Mouse (Mus musculus) hindbrain, embryonic 12.5 days (tissue): ENCODE measurements around the gene Sh3bp2. TPM values are rescaled to one million over a fixed set of nuclear protein-coding genes. Genes with fewer than 3 reads are reported as not detected.
A peak's percentile ranks its signal among the peaks of the same experiment; 100 is the strongest.
"Not testable (repeated sequence)": the region's sequence is repeated elsewhere in the genome, so short reads cannot be mapped to it uniquely, and the experiment has no call there.

Experiments used
- ATAC-seq: fragments of 200-750 bp; cut with Nextera tagmentation; 2 replicates; pipeline ENCODE4 v1.8.0; 2017; ENCODE audit warnings: moderate TSS enrichment; ENCODE audit not compliant: low FRiP score
- H3K27ac ChIP-seq: fragments of 300-500 bp; sonication (generic); 2 replicates; pipeline ENCODE4 v1.5.1; 2016; ENCODE audit warnings: mild to moderate bottlenecking
- H3K27me3 ChIP-seq: fragments of 300-500 bp; sonication (generic); 2 replicates; pipeline ENCODE4 v1.6.1; 2016; ENCODE audit warnings: mild to moderate bottlenecking
- H3K36me3 ChIP-seq: fragments of 300-500 bp; sonication (generic); 2 replicates; pipeline ENCODE4 v1.6.1; 2016; ENCODE audit warnings: mild to moderate bottlenecking
- H3K4me1 ChIP-seq: fragments of 300-500 bp; sonication (generic); 2 replicates; pipeline ENCODE4 v1.6.1; 2016
- H3K4me2 ChIP-seq: fragments of 300-500 bp; sonication (generic); replicated peaks from 2 replicates; pipeline ENCODE4 v1.6.1; 2016; ENCODE audit warnings: mild to moderate bottlenecking
- H3K4me3 ChIP-seq: fragments of 300-500 bp; sonication (generic); 2 replicates; pipeline ENCODE4 v1.5.1; 2016; ENCODE audit warnings: mild to moderate bottlenecking
- H3K9ac ChIP-seq: fragments of 300-500 bp; sonication (generic); 2 replicates; pipeline ENCODE4 v1.6.1; 2016; ENCODE audit warnings: mild to moderate bottlenecking, moderate library complexity
- H3K9me3 ChIP-seq: fragments of 300-500 bp; sonication (generic); replicated peaks from 2 replicates; pipeline ENCODE4 v1.6.1; 2016; ENCODE audit warnings: mild to moderate bottlenecking
- WGBS: fragments of 180-500 bp; shearing (Covaris S2); methylation state at CpG from one replicate; pipeline ENCODE4 v1.1.7; 2016; 5-methylcytosine and 5-hydroxymethylcytosine counted together
- polyA plus RNA-seq: library from polyadenylated mRNA; unstranded; fragments of >200 nt; fragmentation: Nextera tagmentation; extraction: Ambion mirVana; gene quantifications from 2 replicates; pipeline ENCODE4 v1.2.1, GENCODE M21; 2016

Gene Sh3bp2
- polyA plus RNA-seq, 1 experiment from 2014 or later, result 17.5 TPM

DNA sequence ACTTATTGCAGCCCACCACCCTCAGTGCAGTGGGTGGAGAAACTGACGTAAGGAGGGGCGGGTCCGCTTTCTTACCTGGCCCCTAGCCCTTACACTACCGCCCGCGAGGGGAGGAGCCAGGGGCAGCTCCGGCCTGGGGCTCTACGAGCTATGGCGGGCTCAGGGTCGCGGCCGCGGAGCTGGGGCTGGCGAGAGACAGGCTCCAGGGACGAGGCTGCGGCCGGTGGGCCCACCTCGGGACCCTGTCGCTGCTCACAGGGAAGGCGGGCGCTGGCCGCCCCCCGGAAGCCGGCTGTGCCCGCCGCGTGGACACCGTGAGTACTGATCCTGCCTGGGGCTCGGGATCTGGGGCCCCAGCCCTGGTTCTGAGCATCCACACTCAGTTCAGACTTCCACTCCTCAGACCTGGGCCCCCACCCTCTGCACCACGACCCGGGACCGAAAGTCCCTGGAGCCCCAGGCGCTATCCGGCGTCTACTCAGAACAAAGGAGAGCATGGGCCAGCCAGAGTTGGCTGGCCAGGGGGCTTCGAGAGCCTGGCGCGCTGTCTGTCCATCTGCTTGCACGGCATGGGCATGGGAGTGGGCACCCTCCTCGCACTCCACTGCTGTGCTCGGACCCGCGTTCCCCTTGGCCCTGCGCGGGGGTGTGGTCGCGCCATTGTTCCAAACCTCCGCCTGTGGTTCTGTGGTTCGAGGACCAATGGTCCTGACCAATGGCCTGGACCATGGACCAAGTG lies 24.0 kb downstream of the Sh3bp2 start:
- Histone ChIP-seq H3K36me3 (peaks cover 29% of the 10 kb centered on the region), H3K27me3 (no peaks in the 10 kb centered on the region), H3K4me3 (peak overlapping the region; percentile 79), H3K4me1 (peaks cover 16% of the 10 kb centered on the region), H3K9ac (peak overlapping the region; percentile 92), H3K9me3 (no peaks in the 10 kb centered on the region), H3K27ac (peak overlapping the region; percentile 76), H3K4me2 (peak overlapping the region; percentile 75)
- WGBS, result under 1% methylated on average over 49 of the region's 49 CpGs
- ATAC-seq, result peak; percentile 84

DNA sequence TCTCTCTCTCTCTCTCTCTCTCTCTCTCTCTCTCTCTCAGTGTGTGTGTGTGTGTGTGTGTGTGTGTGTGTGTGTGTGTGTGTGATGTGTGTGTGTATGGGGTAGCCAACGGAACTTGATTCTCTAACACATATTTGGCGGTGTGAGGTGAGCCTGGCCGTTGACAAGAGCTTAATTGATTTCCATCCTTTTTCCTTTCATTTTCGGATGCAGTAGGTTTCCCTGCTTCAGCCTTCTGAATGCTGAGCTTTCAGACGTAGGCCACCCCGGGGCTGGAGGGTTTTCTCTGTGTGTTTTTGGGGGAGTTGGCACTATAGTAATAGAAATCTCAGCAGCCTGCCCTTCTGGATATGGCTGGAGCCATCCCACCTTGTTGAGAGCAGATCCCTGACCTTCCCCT lies 24.6 kb downstream of the Sh3bp2 start:
- WGBS, result 14% methylated on average over 6 of the region's 6 CpGs
- Histone ChIP-seq H3K27me3 (no peaks in the 10 kb centered on the region), H3K27ac (peak overlapping the region; percentile 76), H3K9me3 (no peaks in the 10 kb centered on the region), H3K4me2 (peak overlapping the region; percentile 75), H3K4me3 (peak overlapping the region; percentile 79), H3K9ac (peak overlapping the region; percentile 92), H3K4me1 (peaks cover 16% of the 10 kb centered on the region), H3K36me3 (peaks cover 34% of the 10 kb centered on the region)
- peak; percentile 29; the same call in 1 of the 2 replicates for ATAC-seq

DNA sequence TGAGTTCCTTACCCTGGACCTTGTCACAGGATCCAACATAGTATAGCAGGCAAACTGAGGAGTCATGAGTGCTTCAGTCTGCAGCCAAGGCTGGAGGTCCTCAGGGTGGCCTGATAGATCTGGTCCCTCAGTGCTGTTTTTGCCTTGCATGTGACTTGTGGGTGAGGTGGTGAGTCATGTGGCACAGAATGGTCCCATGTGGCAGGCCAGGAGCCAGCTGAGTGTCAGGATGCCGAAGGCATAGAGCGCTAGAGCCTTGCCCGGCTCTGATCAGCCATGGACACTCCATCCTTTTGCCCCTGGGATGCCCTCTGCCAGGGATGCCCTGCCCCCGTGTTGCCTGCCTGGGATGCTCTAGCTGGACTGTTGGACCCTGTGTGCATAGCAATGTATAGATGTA lies 26.2 kb downstream of the Sh3bp2 start:
- Histone ChIP-seq H3K36me3 (peaks cover 50% of the 10 kb centered on the region), H3K27me3 (no peaks in the 10 kb centered on the region), H3K4me2 (peak overlapping the region; percentile 75; the same call in 1 of the 2 replicates), H3K9ac (no peak overlapping the region), H3K4me3 (no peak overlapping the region), H3K27ac (no peak overlapping the region), H3K4me1 (peaks cover 16% of the 10 kb centered on the region), H3K9me3 (no peaks in the 10 kb centered on the region)
- ATAC-seq, result no peak
- 91% methylated on average over 4 of the region's 4 CpGs for WGBS

- Histone ChIP-seq H3K36me3 (peaks cover 55% of the 10 kb centered on the region), H3K4me1 (no peaks in the 10 kb centered on the region), H3K27me3 (no peaks in the 10 kb centered on the region), H3K27ac (no peak overlapping the region), H3K4me2 (no peak overlapping the region), H3K4me3 (no peak overlapping the region), H3K9ac (no peak overlapping the region), H3K9me3 (no peaks in the 10 kb centered on the region)
- no peak for ATAC-seq
- WGBS, result 95% methylated on average over 1 of the region's 1 CpGs
These were observed 38.2 kb downstream of the Sh3bp2 start for GRCm38 (mm10) chr5:34563854-34564253.

DNA sequence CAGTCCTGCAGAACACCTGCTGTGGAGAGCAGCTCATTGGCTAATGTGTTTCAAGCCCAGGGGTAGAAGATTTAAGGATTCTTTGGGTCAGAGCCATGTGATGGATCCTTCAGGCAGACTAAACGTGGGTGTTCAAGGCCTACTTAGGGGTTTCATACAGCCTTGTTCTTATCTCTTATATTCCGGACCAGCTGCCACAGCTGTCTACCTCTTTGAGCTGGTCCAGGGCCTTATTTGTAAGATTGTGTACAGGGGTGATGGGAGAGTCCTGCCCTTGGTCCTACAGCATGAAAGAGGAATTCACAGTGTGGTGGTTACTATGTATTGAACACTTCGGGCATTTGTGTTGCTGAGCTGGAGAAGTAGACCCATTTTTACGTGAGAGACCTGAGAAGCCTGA lies 38.7 kb downstream of the Sh3bp2 start:
- Histone ChIP-seq H3K27ac (no peak overlapping the region), H3K9ac (no peak overlapping the region), H3K27me3 (no peaks in the 10 kb centered on the region), H3K4me1 (no peaks in the 10 kb centered on the region), H3K4me3 (no peak overlapping the region), H3K36me3 (peaks cover 51% of the 10 kb centered on the region), H3K9me3 (no peaks in the 10 kb centered on the region), H3K4me2 (no peak overlapping the region)
- WGBS, result 87% methylated on average over 4 of the region's 4 CpGs
- no peak for ATAC-seq

DNA sequence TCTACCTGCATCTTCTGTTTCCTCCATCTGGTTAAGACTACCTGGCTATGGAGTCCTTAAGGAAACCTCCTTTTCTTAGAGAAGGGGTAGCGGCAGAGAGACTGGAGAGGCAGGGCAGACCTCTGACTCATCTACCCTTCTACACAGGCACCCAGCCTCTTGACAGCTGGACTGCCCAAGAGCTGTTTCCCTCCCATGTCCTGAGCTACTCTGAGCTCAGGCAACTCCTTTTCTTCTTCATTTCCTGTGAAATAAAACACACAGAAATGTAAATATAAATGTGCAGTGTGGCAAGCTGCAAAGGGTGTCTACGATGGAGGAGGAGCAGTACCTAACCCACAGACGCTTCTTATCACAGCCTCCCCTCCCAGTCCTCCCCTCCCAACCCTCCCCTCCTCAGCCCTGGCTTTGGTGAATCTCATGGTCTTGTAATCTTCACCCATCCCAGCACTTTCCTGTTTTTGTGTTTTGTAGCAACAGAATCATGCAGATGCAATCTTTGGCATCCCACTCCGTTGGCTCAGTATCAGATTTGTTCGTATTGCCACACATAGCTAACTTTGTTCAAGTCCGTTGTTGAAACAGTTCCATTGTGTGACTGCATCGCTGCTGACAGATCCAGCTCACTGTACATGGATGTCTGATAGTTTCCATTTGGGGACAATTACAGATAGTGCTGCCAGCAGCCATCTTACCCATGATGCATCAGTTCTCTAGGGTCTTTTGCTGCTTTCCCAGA lies 40.1 kb downstream of the Sh3bp2 start:
- ATAC-seq, result no peak
- peaks cover 37% of the 10 kb centered on the region for H3K36me3 ChIP-seq
- H3K9me3 ChIP-seq, result no peaks in the 10 kb centered on the region
- no peak overlapping the region for H3K4me2 ChIP-seq
- WGBS, result 85% methylated on average over 7 of the region's 7 CpGs
- H3K27ac ChIP-seq, result no peak overlapping the region
- H3K9ac ChIP-seq, result no peak overlapping the region
- no peaks in the 10 kb centered on the region for H3K4me1 ChIP-seq
- no peaks in the 10 kb centered on the region for H3K27me3 ChIP-seq
- H3K4me3 ChIP-seq, result no peak overlapping the region

GRCm38 (mm10) chr5:34571551-34571950 lies 45.9 kb downstream of the Sh3bp2 start:
- Histone ChIP-seq H3K9me3 (no peaks in the 10 kb centered on the region), H3K4me1 (peaks cover 16% of the 10 kb centered on the region), H3K4me2 (no peak overlapping the region), H3K36me3 (no peaks in the 10 kb centered on the region), H3K9ac (no peak overlapping the region), H3K27me3 (no peaks in the 10 kb centered on the region), H3K27ac (no peak overlapping the region), H3K4me3 (no peak overlapping the region)
- 84% methylated on average over 3 of the region's 3 CpGs for WGBS
- ATAC-seq, result no peak

DNA sequence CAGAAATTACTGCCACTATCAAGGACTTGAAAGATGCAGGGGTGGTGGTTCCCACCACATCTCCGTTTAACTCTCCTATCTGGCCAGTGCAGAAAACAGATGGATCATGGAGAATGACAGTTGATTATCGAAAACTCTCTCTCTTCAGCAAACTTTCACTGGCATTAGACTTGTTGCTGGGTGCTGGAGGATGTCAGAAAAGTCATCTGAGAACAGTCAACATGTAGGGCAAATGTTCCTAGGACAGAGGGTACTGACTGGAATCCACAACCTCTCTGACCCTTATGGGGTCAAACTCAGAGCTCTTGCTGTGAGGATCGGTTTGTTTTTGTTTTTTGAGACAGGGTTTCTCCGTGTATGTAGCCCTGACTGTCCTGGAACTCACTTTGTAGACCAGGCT lies 46.9 kb downstream of the Sh3bp2 start:
- Histone ChIP-seq H3K27ac (peak overlapping the region; percentile 96; the same call in 1 of the 2 replicates), H3K4me3 (peak overlapping the region; percentile 97), H3K9ac (peak overlapping the region; percentile 99), H3K4me1 (peaks cover 16% of the 10 kb centered on the region), H3K4me2 (peak overlapping the region; percentile 78)
- H3K9me3 ChIP-seq, H3K27me3 ChIP-seq, H3K36me3 ChIP-seq, ATAC-seq: not testable (repeated sequence)
- 57% methylated on average over 4 of the region's 4 CpGs for WGBS

GRCm38 (mm10) chr5:34573268-34574221 lies 47.9 kb downstream of the Sh3bp2 start, which contains the start of gene Add1:
Add1 (plus strand) TSS chr5:34573664.
- Histone ChIP-seq H3K27me3 (no peaks in the 10 kb centered on the region), H3K9ac (peak within 1 kb of the TSS; percentile 99), H3K4me3 (peak within 1 kb of the TSS; percentile 97), H3K4me2 (peak within 1 kb of the TSS; percentile 78), H3K27ac (peak within 1 kb of the TSS; percentile 96), H3K36me3 (no peaks in the 10 kb centered on the region), H3K4me1 (peaks cover 16% of the 10 kb centered on the region), H3K9me3 (no peaks in the 10 kb centered on the region)
- WGBS, result under 1% methylated on average over 68 of the region's 84 CpGs
- peak; percentile 100 for ATAC-seq

DNA sequence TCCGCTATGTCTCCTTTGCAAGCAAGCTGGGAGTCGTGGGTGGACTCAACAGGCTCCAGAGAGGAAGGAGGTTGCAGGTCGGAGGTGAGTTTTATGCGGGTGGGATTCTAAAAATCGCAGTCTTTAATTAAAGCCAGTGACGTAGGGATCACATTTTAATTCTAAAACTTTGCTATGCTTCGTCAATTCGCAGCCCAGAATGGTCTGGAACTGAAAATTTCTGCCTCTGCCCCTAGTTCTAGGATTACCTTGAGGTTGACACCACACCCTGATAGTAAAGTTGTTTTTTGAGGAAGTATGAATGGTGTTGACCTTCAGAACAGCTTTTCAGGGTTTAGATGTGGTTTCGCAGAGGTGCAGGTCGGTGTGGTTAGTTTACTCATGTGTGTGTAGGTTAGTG lies 49.1 kb downstream of the Sh3bp2 start:
- peak overlapping the region; percentile 78 for H3K4me2 ChIP-seq
- no peaks in the 10 kb centered on the region for H3K9me3 ChIP-seq
- H3K4me1 ChIP-seq, result peaks cover 16% of the 10 kb centered on the region
- no peaks in the 10 kb centered on the region for H3K27me3 ChIP-seq
- H3K27ac ChIP-seq, result 0 out of 2 replicates have a peak overlapping the region, but pooled peaks have one; percentile 96
- WGBS, result 52% methylated on average over 10 of the region's 10 CpGs
- H3K9ac ChIP-seq, result peak overlapping the region; percentile 99
- no peak for ATAC-seq
- no peaks in the 10 kb centered on the region for H3K36me3 ChIP-seq
- H3K4me3 ChIP-seq, result peak overlapping the region; percentile 97

- WGBS, result 92% methylated on average over 1 of the region's 1 CpGs
- ATAC-seq, result no peak
- Histone ChIP-seq H3K9me3 (no peaks in the 10 kb centered on the region), H3K4me2 (no peak overlapping the region), H3K27me3 (no peaks in the 10 kb centered on the region), H3K36me3 (no peaks in the 10 kb centered on the region), H3K9ac (no peak overlapping the region), H3K4me1 (peaks cover 16% of the 10 kb centered on the region), H3K4me3 (no peak overlapping the region), H3K27ac (no peak overlapping the region)
These were observed 50.6 kb downstream of the Sh3bp2 start for GRCm38 (mm10) chr5:34576286-34576685.
